Mouse (Mus musculus) bone marrow macrophage, adult 2 months (primary cell): ENCODE results near the gene Ube4b.

Experiments
- CTCF ChIP-seq: IDR thresholded peaks from 2 replicates; pipeline ENCODE4 v1.5.1; 2012; ENCODE audit warnings: low read depth, mild to moderate bottlenecking, low read length, moderate library complexity
- POLR2A ChIP-seq: IDR thresholded peaks from 2 replicates; pipeline ENCODE4 v1.6.1; 2012; ENCODE audit warnings: mild to moderate bottlenecking, low read depth, low read length, borderline replicate concordance

DNA sequence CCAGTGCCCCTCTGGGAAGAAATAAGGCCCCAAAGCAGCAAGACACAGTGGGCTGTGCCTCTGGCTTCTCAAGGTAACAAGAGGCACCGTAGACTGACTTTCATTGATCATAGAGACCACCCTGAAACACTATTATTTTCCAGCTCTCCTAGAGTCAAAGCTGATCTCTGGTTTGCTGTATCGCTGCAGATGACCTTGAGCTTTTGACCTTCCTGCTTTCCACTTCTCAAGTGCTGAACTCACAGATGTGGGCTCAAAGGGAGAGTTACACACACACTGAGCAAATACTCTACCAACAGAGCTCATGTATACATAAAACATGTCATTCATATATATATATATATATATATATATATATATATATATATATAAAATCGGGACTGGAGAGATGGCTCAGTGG, 24.1 kb upstream of the Ube4b start:
- TF ChIP-seq POLR2A = no peak
- TF ChIP-seq CTCF = no peak
